Mouse (Mus musculus) ES-E14 (cell line): ENCODE measurements around the gene Mttp. TPM values are rescaled to one million over a fixed set of nuclear protein-coding genes. Genes with fewer than 3 reads are reported as not detected.

ENCODE experiments used
- DNase-seq: peaks from one replicate; pipeline ENCODE4 v3.0.0-alpha.2; 2013; ENCODE audit warnings: low read depth, low spot score
- H3K27ac ChIP-seq: 2 replicates; pipeline ENCODE4 v1.5.1; 2012; ENCODE audit warnings: low read depth, mild to moderate bottlenecking, low read length, moderate library complexity, mixed read lengths; ENCODE audit not compliant: poor library complexity, insufficient read depth, severe bottlenecking
- H3K36me3 ChIP-seq: 2 replicates; pipeline ENCODE4 v1.6.1; 2012; ENCODE audit warnings: mild to moderate bottlenecking, low read length, moderate library complexity, mixed read lengths; ENCODE audit not compliant: control insufficient read depth, poor library complexity, insufficient read depth, severe bottlenecking
- H3K4me1 ChIP-seq, 2 experiments: fragments of 150-350 bp in 1 of 2; sonication (generic) in 1 of 2; 2 replicates each; pipeline ENCODE4 v1.6.1; 2012; ENCODE audit warnings: low read length in 2 of 2, mild to moderate bottlenecking in 1 of 2, mixed read lengths in 1 of 2; ENCODE audit not compliant: control insufficient read depth in 2 of 2, insufficient read depth in 2 of 2, poor library complexity in 1 of 2
- H3K4me3 ChIP-seq, 2 experiments: fragments of 150-350 bp in 1 of 2; sonication (generic) in 1 of 2; 2 replicates each; pipeline ENCODE4 v1.5.1; 2012; ENCODE audit warnings: low read length in 2 of 2, low read depth in 1 of 2, mild to moderate bottlenecking in 1 of 2, mixed read lengths in 1 of 2; ENCODE audit not compliant: insufficient read depth in 1 of 2, poor library complexity in 1 of 2, severe bottlenecking in 1 of 2
- H3K9ac ChIP-seq: 2 replicates; pipeline ENCODE4 v1.6.1; 2012; ENCODE audit warnings: low read depth, mild to moderate bottlenecking, low read length, mixed read lengths; ENCODE audit not compliant: poor library complexity, insufficient read depth, severe bottlenecking
- H3K9me3 ChIP-seq: fragments of 150-350 bp; sonication (generic); 2 replicates; pipeline ENCODE4 v1.6.1; 2012; ENCODE audit warnings: low read depth, mild to moderate bottlenecking, low read length; ENCODE audit not compliant: control insufficient read depth, insufficient read depth
- CHD2 ChIP-seq: IDR thresholded peaks from 2 replicates; pipeline ENCODE4 v1.6.1; 2014; ENCODE audit warnings: mild to moderate bottlenecking, low read depth, low read length, inconsistent platforms
- HCFC1 ChIP-seq: IDR thresholded peaks from 2 replicates; pipeline ENCODE4 v1.6.1; 2012; ENCODE audit warnings: low read length, inconsistent platforms, borderline replicate concordance; ENCODE audit not compliant: insufficient read depth
- MAFK ChIP-seq: IDR thresholded peaks from 2 replicates; pipeline ENCODE4 v1.6.1; 2014; ENCODE audit warnings: mild to moderate bottlenecking, low read depth, low read length, inconsistent platforms; ENCODE audit not compliant: insufficient read depth
- ZC3H11A ChIP-seq: IDR thresholded peaks from 2 replicates; pipeline ENCODE4 v1.6.1; 2012; ENCODE audit warnings: low read depth, mild to moderate bottlenecking, inconsistent platforms, low read length, borderline replicate concordance
- ZNF384 ChIP-seq: IDR thresholded peaks from 2 replicates; pipeline ENCODE4 v1.6.1; 2012; ENCODE audit warnings: low read depth, low read length, inconsistent platforms
- in situ Hi-C, 2 experiments: fragments of 600-800 bp; cut with MboI; formaldehyde crosslinking; loops; one replicate each; pipeline ENCODE4 v1.15.1; 2025; ENCODE audit warnings: low sequenced_read_pairs in 2 of 2, inconsistent platforms in 1 of 2; ENCODE audit not compliant: unreplicated experiment in 2 of 2
- total RNA-seq: library from RNA; depleted of rRNA; stranded (reverse); fragments of 300-350 nt; gene quantifications from 2 replicates; pipeline ENCODE4 v1.2.3, GENCODE M21; 2012

Mttp gene
- total RNA-seq, 1 experiment = 10.8 TPM

DNA sequence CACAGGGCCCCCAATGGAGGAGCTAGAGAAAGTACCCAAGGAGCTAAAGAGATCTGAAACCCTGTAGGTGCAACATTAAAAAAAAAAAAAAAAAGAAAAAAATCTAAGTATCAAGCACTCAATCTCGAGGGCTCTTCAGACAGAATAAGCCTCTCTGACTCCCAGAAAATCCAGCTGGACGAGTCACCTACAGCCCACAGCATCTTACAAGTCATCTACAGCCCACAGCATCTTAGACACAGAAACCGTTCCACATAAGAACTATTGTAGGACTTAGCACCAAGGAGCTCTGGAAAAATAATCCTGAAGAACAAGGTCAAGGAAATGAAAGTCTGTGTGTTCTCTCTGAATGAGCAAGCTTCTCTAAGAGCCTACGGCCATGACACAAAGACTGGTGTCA lies 42.8 kb downstream of the Mttp start:
- H3K36me3 ChIP-seq = no peaks in the 10 kb centered on the region
- no peaks in the 10 kb centered on the region for H3K9me3 ChIP-seq
- in situ Hi-C loops = no loop called here
- no peaks in the 10 kb centered on the region for H3K4me1 ChIP-seq
- TF ChIP-seq ZNF384 (no peak), HCFC1 (no peak), MAFK (no peak), ZC3H11A (no peak)
- H3K27ac ChIP-seq = no peak overlapping the region
- no peak overlapping the region for H3K4me3 ChIP-seq
- H3K9ac ChIP-seq = no peak overlapping the region
- DNase-seq = no peak

DNA sequence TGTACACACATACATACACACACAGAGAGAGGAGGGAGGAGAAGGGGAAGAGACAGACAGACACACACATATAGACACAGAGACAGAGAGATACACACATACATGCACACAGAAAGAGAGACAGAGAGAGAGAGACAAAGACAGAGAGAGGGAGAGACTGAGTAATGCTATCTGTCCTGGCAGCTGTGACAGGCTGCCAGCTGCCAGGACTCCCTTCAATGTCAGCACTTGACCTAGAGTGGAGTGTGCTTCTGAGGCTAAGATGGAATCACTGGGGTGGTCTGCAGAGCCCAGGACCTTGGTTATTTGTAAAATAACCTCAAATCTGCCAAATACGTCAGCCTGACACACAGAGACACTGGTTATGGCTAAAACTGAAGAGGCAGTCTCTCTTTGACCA lies 47.0 kb downstream of the Mttp start:
- H3K36me3 ChIP-seq = no peaks in the 10 kb centered on the region
- TF ChIP-seq HCFC1 (no peak), MAFK (no peak), CHD2 (no peak), ZC3H11A (no peak), ZNF384 (no peak)
- no peaks in the 10 kb centered on the region for H3K4me1 ChIP-seq
- H3K4me3 ChIP-seq = no peak overlapping the region
- no peaks in the 10 kb centered on the region for H3K9me3 ChIP-seq
- DNase-seq = no peak
- H3K9ac ChIP-seq = no peak overlapping the region
- no peak overlapping the region for H3K27ac ChIP-seq
- in situ Hi-C loops = no loop called here

DNA sequence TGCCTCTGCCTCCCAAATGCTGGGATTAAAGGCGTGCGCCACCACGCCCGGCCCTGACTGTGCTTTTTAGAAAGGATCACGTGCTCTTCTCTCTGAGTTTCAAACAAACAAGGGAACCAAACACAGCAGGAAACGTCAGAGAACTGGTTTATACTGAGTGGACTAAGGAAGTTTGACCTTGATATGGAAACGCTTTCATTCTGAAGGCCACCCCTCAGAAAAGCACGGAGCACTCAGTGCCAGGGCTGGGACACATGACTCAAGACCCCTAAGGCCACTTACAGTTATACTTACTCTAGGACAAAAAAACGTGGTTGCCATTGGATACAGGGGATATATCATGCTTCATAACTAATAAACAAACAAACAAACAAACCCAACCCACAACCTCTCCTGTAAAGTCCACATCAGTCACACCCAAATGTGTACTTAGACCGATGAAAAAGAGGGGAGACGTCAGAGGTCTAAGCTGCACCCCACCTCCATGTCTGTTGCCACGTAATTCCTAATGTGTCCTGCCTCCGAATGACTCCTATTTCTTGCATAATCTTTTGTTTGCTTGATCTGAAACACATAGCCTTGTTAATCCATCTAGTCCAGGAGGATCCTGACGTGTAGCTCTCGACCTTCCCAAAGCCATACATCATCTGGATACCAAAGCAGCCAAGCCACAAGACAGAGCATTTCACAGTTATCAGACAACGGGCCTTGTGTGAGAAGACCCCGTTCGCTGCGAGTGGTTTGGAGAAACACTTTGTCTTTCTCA lies 48.3 kb downstream of the Mttp start:
- Histone ChIP-seq H3K4me1 (no peaks in the 10 kb centered on the region), H3K27ac (no peak overlapping the region), H3K9ac (no peak overlapping the region), H3K9me3 (no peaks in the 10 kb centered on the region), H3K4me3 (no peak overlapping the region), H3K36me3 (no peaks in the 10 kb centered on the region)
- DNase-seq = no peak
- in situ Hi-C loops = no loop called here
- no peak for TF ChIP-seq CHD2
- no peak for TF ChIP-seq HCFC1
- no peak for TF ChIP-seq ZNF384
- no peak for TF ChIP-seq MAFK
- TF ChIP-seq ZC3H11A = no peak

DNA sequence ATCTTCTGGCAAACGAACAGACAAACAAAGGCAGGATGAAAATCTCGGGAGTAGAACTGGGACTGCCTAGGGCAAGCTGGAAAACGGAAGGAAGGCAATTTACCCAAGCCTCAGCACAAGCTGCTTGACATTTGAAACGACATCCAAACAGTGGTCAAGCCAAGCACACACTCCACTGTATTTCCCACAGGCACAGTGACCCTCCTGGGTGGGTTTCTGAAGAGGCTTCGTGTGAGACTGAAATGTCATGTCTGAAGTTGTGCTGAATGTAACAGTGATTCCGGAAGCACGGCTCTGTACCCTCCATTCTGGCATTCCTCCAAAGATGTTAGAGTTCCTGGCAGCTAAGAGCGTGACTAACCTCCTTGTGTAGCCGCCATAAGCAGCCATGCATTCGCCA lies 49.0 kb downstream of the Mttp start:
- DNase-seq = no peak
- Histone ChIP-seq H3K36me3 (no peaks in the 10 kb centered on the region), H3K4me3 (no peak overlapping the region), H3K9me3 (no peaks in the 10 kb centered on the region), H3K27ac (no peak overlapping the region), H3K9ac (no peak overlapping the region), H3K4me1 (no peaks in the 10 kb centered on the region)
- in situ Hi-C loops = no loop called here
- no peak for TF ChIP-seq CHD2
- no peak for TF ChIP-seq MAFK
- no peak for TF ChIP-seq ZNF384
- no peak for TF ChIP-seq ZC3H11A
- no peak for TF ChIP-seq HCFC1

DNA sequence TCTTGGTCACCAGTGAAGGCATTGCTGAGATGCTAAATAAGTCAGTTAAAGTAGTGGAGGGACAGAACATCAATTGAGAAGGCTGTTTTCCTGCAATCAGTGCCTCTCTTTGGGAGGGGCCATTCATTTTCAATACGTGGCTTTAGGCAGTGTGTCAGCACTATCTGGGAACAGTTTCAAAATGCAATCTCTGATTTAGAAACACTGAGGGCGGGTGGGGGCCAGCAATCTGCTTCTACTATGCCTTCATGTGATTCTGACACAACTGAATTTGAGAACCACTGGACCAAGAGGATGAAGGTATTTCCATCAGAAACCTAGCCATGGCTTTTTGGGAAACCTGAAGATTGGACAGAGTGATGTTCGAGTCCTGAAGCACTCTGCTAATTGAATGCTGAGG lies 49.5 kb downstream of the Mttp start:
- in situ Hi-C loops = no loop called here
- H3K27ac ChIP-seq = no peak overlapping the region
- TF ChIP-seq MAFK (no peak), ZC3H11A (no peak), ZNF384 (no peak), CHD2 (no peak)
- H3K9me3 ChIP-seq = no peaks in the 10 kb centered on the region
- H3K4me3 ChIP-seq = no peak overlapping the region
- H3K9ac ChIP-seq = no peak overlapping the region
- H3K4me1 ChIP-seq = no peaks in the 10 kb centered on the region
- no peaks in the 10 kb centered on the region for H3K36me3 ChIP-seq
- no peak for DNase-seq
